Mouse (Mus musculus) adrenal gland, postnatal 14 days (tissue): ENCODE data around the gene Kcnh1. TPM values are rescaled to one million over a fixed set of nuclear protein-coding genes. Genes with fewer than 3 reads are reported as not detected.
A peak's percentile ranks its signal among the peaks of the same experiment; 100 is the strongest.

Experiments
- DNase-seq: peaks from one replicate; pipeline ENCODE4 v3.0.0; 2021; ENCODE audit warnings: mixed read lengths
- total RNA-seq: library from RNA; stranded (reverse); gene quantifications from 2 replicates; pipeline ENCODE4 v1.2.3, GENCODE M21; 2021

The Kcnh1 gene
- total RNA-seq, 1 experiment from 2014 or later, result 0.26 TPM

DNA sequence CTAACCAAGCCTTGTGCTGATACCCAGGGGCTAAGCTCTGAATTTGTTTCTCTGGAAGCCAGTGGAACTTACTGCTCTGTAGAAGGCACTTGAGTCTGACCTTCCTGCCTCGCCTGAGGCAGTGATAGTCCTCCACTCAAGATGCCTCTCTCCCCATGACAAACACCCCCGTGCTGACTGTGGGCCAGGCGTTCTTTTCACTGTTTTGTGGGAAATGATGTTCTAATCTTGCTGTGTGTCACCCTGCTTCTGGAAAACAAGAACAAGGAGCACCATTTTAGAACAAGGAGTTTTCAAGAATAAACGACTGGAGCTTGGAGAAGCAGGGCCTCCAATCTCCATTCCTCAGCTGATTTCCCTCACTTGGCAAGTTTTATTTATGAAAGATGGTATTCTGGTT lies 273.2 kb downstream of the Kcnh1 start:
- DNase-seq, result no peak

DNA sequence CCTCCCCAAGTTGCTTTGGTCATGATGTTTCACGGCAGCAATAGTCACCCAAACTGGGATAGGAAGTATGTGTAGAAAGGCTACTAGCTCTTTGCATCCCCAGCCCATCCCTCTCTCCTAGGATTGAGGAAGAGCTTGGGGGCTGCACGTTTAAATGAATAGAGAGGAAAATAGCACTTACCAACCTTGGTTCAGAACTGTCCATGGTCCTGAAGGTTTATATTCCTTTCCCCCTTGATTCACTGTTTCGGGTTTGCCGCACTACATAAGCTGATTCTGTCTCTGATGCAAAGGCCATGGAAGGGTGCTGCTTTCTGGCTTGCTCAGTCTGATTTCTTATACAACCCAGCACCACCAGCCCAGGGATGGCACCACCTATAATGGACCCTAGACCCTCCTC lies 281.8 kb downstream of the Kcnh1 start:
- DNase-seq, result no peak

- DNase-seq, result no peak
Measured at GRCm38 (mm10) chr1:192473134-192473533, 282.6 kb downstream of the Kcnh1 start.

GRCm38 (mm10) chr1:192476704-192477103 lies 286.1 kb downstream of the Kcnh1 start:
- DNase-seq, result no peak

- peak; percentile 14 for DNase-seq
Measured at GRCm38 (mm10) chr1:192477556-192477955, 287.0 kb downstream of the Kcnh1 start.

- DNase-seq, result no peak
Measured at GRCm38 (mm10) chr1:192478176-192478575, 287.6 kb downstream of the Kcnh1 start.

DNA sequence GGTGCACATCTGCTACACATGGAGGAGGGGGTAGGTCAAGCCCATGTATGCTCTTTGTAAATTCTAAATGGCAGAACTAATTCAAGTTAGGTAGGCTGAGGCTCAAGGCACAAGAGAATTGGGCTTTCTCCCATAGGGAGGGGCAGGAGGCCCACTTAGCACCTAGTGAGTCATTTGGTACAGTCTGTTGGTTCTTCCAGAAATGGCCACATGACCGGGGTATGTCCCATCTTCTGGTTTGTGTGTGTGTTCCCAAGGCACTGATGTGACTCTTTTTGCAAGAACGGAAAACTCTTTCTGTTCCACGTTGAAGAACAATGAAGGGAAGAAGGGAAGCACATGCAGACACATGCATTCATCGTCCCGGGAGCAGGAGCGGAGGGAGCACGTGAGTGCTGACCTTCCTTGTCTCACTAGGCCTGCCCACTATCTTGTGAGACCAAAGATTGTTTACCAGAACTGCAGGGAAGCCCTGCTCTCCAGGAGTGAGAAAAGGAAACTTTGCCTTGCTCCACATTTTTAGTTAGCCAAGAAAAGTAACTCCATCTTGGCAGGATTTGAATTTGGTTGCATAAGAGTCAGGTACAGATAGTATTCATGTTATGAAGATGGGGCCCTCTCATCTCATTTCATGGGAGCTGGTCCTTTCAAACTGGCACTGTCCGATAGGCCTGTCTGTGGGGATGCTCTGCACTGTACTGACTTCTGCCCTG lies 289.7 kb downstream of the Kcnh1 start:
- DNase-seq, result no peak

DNA sequence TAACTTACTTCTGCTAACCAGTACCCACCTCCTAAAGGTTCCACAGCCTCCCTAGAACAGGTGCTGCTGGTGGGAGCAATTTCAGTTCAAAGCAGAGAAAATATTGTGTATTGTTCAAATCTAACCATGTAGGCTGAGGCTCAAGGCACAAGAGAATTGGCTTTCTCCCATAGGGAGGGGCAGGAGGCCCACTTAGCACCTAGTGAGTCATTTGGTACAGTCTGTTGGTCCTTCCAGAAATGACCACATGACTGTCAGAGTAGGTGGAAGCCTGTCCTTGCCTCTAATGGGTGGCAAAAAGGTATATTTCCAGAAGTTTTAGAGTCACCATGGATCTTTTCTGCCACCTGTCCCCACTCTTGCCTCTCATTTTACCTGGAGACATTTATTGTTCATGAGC lies 290.9 kb downstream of the Kcnh1 start:
- DNase-seq, result no peak

DNA sequence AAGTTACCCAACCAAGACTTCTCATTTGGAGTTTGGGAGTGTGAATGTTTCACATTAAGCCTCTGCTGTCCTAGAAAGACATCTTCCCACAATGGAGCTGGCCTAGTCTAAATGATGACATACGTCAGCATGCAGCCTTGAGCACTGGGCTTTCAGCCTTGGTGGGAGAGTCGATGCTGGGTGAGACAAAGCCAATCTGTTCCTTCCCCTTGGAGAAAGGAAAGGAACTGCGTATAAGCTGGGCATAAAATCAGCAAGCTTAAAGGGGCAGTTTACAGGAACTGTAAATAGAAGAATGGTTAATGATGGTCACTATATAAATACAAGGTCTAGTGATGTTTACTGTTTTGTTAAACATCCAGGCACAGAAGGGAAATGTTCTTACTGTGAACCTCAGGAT lies 294.5 kb downstream of the Kcnh1 start:
- no peak for DNase-seq

DNA sequence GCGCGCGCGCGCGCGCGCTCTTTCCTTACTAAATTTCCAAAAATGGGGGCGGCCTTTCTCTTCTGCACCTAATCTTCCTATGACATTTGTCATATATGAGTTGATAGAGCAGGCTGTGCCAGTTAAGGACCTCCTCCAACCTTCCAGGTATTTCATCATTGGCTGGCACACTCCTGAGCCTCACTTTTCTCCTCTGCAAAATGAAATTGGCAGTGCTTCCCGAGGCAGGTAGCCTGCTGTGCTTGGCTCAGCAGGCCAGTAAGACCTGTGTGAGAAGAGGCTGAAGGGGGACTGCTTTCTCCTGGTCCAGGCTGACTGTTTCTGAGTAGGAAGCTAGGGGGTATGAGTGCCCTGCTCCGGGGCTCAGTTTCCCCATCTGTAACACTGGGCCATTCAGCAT lies 297.0 kb downstream of the Kcnh1 start:
- DNase-seq, result no peak

GRCm38 (mm10) chr1:192489908-192490825 lies 299.6 kb downstream of the Kcnh1 start:
- no peak for DNase-seq

GRCm38 (mm10) chr1:192497505-192497904 lies 306.9 kb downstream of the Kcnh1 start:
- no peak for DNase-seq

GRCm38 (mm10) chr1:192502016-192502415 lies 311.4 kb downstream of the Kcnh1 start:
- peak; percentile 30 for DNase-seq

- no peak for DNase-seq
Measured at GRCm38 (mm10) chr1:192502835-192503234, 312.3 kb downstream of the Kcnh1 start.

GRCm38 (mm10) chr1:192503651-192504050 lies 313.1 kb downstream of the Kcnh1 start:
- no peak for DNase-seq

- no peak for DNase-seq
Measured at GRCm38 (mm10) chr1:192512821-192513220, 322.2 kb downstream of the Kcnh1 start.

- DNase-seq, result no peak
Measured at GRCm38 (mm10) chr1:192515373-192515772, 324.8 kb downstream of the Kcnh1 start.

DNA sequence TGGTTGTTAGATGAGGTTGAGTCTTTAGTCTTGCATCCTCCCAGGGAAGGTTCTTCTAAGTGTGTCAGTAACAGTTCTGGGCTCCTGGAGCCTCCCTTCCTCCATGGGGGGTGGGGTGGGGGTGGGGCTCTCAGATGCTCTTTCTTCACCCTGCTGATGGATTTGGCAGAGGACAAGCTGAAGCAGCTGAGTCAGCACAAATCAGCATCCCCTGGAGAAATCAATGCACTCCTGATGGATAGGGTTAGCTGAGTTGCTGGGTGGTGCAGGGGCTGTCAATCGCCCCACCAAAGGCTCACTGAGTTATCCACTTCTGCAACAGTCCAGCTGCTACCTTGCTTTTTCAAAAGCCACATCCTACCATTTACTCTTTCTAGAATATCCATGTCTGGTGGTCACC lies 329.1 kb downstream of the Kcnh1 start:
- no peak for DNase-seq

DNA sequence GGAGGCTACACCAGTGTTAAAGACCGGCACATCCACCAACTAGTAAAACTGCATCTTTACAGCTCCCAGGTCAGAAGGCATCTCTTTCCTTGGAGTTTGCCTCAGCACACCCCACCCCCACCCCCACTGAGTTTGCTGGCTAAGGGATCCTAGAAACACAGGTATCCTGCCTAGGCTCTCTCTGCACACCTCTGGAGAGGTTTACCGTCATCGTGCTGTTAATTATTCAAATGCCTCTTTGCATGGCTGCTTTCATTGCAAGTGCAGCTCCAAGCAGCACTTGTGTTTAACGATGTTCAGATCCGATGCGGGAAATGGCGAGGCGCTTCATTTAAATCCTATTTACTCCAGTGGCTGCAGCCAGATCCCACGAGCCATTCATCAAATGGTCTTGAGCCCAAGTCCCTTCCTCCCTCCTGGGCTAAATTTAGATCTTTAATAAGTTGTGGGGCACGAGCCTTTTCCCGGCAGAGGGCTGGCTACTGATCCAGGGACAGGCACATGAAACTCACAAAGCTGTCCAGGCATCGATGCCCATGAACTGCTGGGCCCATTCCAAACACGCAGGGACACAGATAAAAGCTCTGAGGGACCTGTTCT lies 330.4 kb downstream of the Kcnh1 start:
- no peak for DNase-seq

GRCm38 (mm10) chr1:192522376-192523178 lies 332.0 kb downstream of the Kcnh1 start:
- DNase-seq, result peak; percentile 12

DNA sequence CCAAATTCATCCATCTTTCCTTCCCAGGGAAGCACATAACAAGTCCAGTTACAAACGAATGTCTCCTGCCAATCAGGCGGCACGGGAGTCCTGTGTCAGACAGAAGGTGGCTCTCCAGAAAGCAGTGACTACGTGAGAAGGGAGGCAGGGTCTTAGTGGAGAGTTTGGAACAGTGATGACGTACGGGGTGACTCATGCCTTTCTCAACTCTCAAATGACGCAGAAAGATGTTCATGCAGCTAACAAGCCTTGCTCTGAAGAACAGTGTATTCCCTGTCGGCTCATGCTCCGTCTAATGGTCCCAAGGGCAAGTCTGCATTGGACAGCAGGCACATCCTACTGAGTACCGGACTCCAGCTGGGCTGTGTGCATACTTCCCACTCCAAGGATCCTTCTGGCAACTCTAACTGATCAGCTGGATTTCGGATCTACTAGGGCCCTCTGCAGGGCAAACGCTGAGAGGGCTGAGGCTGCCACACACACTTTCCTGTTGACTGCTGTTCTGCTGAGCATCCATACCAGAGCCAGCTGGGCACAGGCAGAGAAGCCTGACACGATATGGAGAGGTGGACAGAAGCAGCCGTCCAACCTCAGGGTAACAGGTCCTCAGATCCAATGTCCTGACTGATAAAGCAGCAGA lies 335.3 kb downstream of the Kcnh1 start:
- peak; percentile 13 for DNase-seq
